Mouse (Mus musculus) stomach, postnatal 0 days (tissue): Measurements from ENCODE around the gene Mrnip. TPM values are rescaled to one million over a fixed set of nuclear protein-coding genes. Genes with fewer than 3 reads are reported as not detected.

Experiments used
- ATAC-seq: fragments of 200-750 bp; cut with Nextera tagmentation; 2 replicates; pipeline ENCODE4 v1.8.0; 2017; ENCODE audit not compliant: low FRiP score, low TSS enrichment
- DNase-seq: peaks from one replicate; pipeline ENCODE4 v3.0.0-alpha.2; 2016; ENCODE audit warnings: low spot score
- H3K27ac ChIP-seq: fragments of 300-500 bp; sonication (generic); replicated peaks from 2 replicates; pipeline ENCODE4 v1.5.1; 2014; ENCODE audit warnings: mild to moderate bottlenecking, control low read depth
- H3K27me3 ChIP-seq: fragments of 300-500 bp; sonication (generic); 2 replicates; pipeline ENCODE4 v1.6.1; 2014; ENCODE audit warnings: low read length; ENCODE audit not compliant: control insufficient read depth, insufficient read depth
- H3K36me3 ChIP-seq: fragments of 300-500 bp; sonication (generic); 2 replicates; pipeline ENCODE4 v1.6.1; 2014; ENCODE audit warnings: low read length, mixed read lengths; ENCODE audit not compliant: control insufficient read depth, insufficient read depth
- H3K4me1 ChIP-seq: fragments of 300-500 bp; sonication (generic); replicated peaks from 2 replicates; pipeline ENCODE4 v1.6.1; 2014; ENCODE audit warnings: antibody characterized with exemption; ENCODE audit not compliant: control insufficient read depth, insufficient read depth
- H3K4me2 ChIP-seq: fragments of 300-500 bp; sonication (generic); replicated peaks from 2 replicates; pipeline ENCODE4 v1.6.1; 2014; ENCODE audit warnings: low read depth, mild to moderate bottlenecking, control low read depth, moderate library complexity
- H3K4me3 ChIP-seq: fragments of 300-500 bp; sonication (generic); 2 replicates; pipeline ENCODE4 v1.5.1; 2014; ENCODE audit warnings: low read depth, low read length, control low read depth
- H3K9ac ChIP-seq: fragments of 300-500 bp; sonication (generic); 2 replicates; pipeline ENCODE4 v1.6.1; 2014; ENCODE audit warnings: mild to moderate bottlenecking, low read length, control low read depth, mixed read lengths
- H3K9me3 ChIP-seq: fragments of 300-500 bp; sonication (generic); 2 replicates; pipeline ENCODE4 v1.6.1; 2016; ENCODE audit warnings: low read length; ENCODE audit not compliant: control insufficient read depth
- CTCF ChIP-seq: IDR thresholded peaks from 2 replicates; pipeline ENCODE4 v1.5.1; 2016; ENCODE audit warnings: antibody characterized with exemption, low read depth, mild to moderate bottlenecking, moderate library complexity
- EP300 ChIP-seq: optimal IDR thresholded peaks from 2 replicates; pipeline ENCODE3; 2016; ENCODE audit warnings: antibody characterized with exemption
- WGBS: fragments of 180-500 bp; shearing (Covaris S2); extraction: QIAGEN DNeasy Blood & Tissue Kit; methylation state at CpG from one replicate; pipeline ENCODE4 v1.1.7; 2014; 5-methylcytosine and 5-hydroxymethylcytosine counted together
- polyA plus RNA-seq: library from polyadenylated mRNA; unstranded; fragments of >200 nt; fragmentation: Nextera tagmentation; extraction: Ambion mirVana; gene quantifications from 2 replicates; pipeline ENCODE4 v1.2.1, GENCODE M21; 2015

Mrnip gene
- polyA plus RNA-seq, 1 experiment from 2014 or later: 6.1 TPM

- 10% methylated on average over 17 of the region's 17 CpGs for WGBS
- Histone ChIP-seq H3K4me2 (peak overlapping the region; percentile 97), H3K27me3 (no peaks in the 10 kb centered on the region), H3K36me3 (no peaks in the 10 kb centered on the region), H3K9ac (peak overlapping the region; percentile 94), H3K4me1 (peaks cover 10% of the 10 kb centered on the region; the same call in 1 of the 2 replicates), H3K4me3 (peak overlapping the region; percentile 76), H3K9me3 (no peaks in the 10 kb centered on the region), H3K27ac (peak overlapping the region; percentile 93)
- no peak for TF ChIP-seq CTCF
- no peak for TF ChIP-seq EP300
- DNase-seq: no peak
- ATAC-seq: no peak
Measured at GRCm38 (mm10) chr11:50223783-50224662, 49.8 kb downstream of the Mrnip start.

GRCm38 (mm10) chr11:50224671-50225530 is 50.7 kb downstream of the Mrnip start:
- peak overlapping the region; percentile 97 for H3K4me2 ChIP-seq
- peak; percentile 90 for DNase-seq
- no peaks in the 10 kb centered on the region for H3K27me3 ChIP-seq
- peak overlapping the region; percentile 76 for H3K4me3 ChIP-seq
- TF ChIP-seq EP300: no peak
- peak; percentile 55 for TF ChIP-seq CTCF
- 0% methylated on average over 51 of the region's 70 CpGs for WGBS
- peak overlapping the region; percentile 93 for H3K27ac ChIP-seq
- peak overlapping the region; percentile 94 for H3K9ac ChIP-seq
- H3K9me3 ChIP-seq: no peaks in the 10 kb centered on the region
- no peaks in the 10 kb centered on the region for H3K36me3 ChIP-seq
- H3K4me1 ChIP-seq: peaks cover 14% of the 10 kb centered on the region; the same call in 1 of the 2 replicates
- peak; percentile 83 for ATAC-seq

- ATAC-seq (peak; percentile 30), DNase-seq (peak; percentile 71)
- 3% methylated on average over 32 of the region's 34 CpGs for WGBS
- Histone ChIP-seq H3K27me3 (no peaks in the 10 kb centered on the region), H3K4me3 (peak overlapping the region; percentile 76), H3K4me1 (peaks cover 14% of the 10 kb centered on the region; the same call in 1 of the 2 replicates), H3K27ac (peak overlapping the region; percentile 93), H3K4me2 (peak overlapping the region; percentile 97), H3K36me3 (no peaks in the 10 kb centered on the region), H3K9me3 (no peaks in the 10 kb centered on the region), H3K9ac (peak overlapping the region; percentile 94)
- TF ChIP-seq CTCF (peak; percentile 30; the same call in 1 of the 2 replicates), EP300 (no peak)
Measured at GRCm38 (mm10) chr11:50225611-50226378, 51.6 kb downstream of the Mrnip start.

- Histone ChIP-seq H3K27me3 (no peaks in the 10 kb centered on the region), H3K4me1 (peaks cover 14% of the 10 kb centered on the region; the same call in 1 of the 2 replicates), H3K4me3 (peak overlapping the region; percentile 76), H3K27ac (peak overlapping the region; percentile 49; the same call in 1 of the 2 replicates), H3K9ac (peak overlapping the region; percentile 94), H3K4me2 (peak overlapping the region; percentile 97), H3K36me3 (no peaks in the 10 kb centered on the region), H3K9me3 (no peaks in the 10 kb centered on the region)
- no peak for DNase-seq
- ATAC-seq: no peak
- TF ChIP-seq EP300: no peak
- no peak for TF ChIP-seq CTCF
- 26% methylated on average over 2 of the region's 2 CpGs for WGBS
Measured at GRCm38 (mm10) chr11:50226406-50226805, 52.2 kb downstream of the Mrnip start.

- Histone ChIP-seq H3K4me2 (peak overlapping the region; percentile 97; the same call in 1 of the 2 replicates), H3K27ac (no peak overlapping the region), H3K9me3 (no peaks in the 10 kb centered on the region), H3K4me3 (no peak overlapping the region), H3K4me1 (peaks cover 14% of the 10 kb centered on the region; the same call in 1 of the 2 replicates), H3K9ac (0 out of 2 replicates have a peak overlapping the region, but pooled peaks have one; percentile 0), H3K36me3 (0 out of 2 replicates have a peak, but pooled peaks cover 2% of the 10 kb centered on the region), H3K27me3 (no peaks in the 10 kb centered on the region)
- 76% methylated on average over 3 of the region's 3 CpGs for WGBS
- DNase-seq: no peak
- ATAC-seq: no peak
- no peak for TF ChIP-seq CTCF
- TF ChIP-seq EP300: no peak
Measured at GRCm38 (mm10) chr11:50227226-50227625, 53.0 kb downstream of the Mrnip start.
